Mouse (Mus musculus) gastrocnemius, adult 8-10 months (tissue): Measurements from ENCODE around the gene Akt1s1. TPM values are rescaled to one million over a fixed set of nuclear protein-coding genes. Genes with fewer than 3 reads are reported as not detected.

Experiments used
- DNase-seq, 2 experiments: peaks; one replicate each; pipeline ENCODE4 v3.0.0; 2022; ENCODE audit warnings: low spot score in 2 of 2
- total RNA-seq, 4 experiments: library from RNA; stranded (reverse); gene quantifications; 2 replicates each; pipeline ENCODE4 v1.2.4; 2022

Akt1s1 gene
- 100 to 1,000 TPM; 139 to 158 (median 141) TPM for total RNA-seq

DNA sequence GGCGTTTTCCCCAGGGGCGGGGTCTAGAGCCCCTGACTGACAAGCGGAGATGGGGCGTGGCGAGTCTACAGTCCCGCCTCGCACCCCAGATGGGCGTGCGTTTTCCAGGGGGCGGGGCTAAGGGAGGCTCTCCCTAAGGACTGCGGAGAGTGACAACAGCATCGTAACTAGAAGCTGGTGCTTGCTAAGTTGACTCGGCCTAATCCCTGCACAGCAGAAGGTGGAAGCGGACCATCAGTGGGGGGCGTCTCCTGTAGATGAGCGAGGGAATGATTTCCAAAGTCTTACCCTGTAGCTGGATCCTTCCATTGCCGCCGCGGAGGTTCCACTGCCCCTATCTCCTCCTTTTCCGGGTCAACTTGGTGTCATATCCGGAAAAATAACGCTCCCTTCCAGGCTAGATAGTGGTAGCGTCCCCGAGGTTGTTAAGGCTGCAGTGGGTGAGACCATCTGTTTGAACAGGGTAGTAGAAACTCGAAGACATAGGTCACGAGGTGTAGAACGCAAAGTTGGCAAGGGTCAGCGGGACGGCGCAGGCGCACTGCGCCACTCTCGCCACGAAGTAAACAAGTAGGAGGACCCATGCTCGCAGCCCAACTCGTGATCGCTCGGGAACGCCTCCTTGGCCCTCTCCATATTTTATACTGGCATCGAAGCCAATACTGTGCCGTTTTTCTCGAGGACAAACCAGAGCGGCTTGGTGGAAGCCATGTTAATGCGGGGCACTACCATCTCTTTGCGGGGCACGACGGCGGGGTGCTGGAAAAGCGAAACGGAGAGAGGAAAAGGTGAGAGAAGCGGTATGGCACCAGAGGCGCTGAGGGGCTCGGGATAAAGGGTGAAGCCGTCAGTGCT, at the start of gene Akt1s1, which contains the start of gene Tbc1d17:
TSS of gene Akt1s1 (plus strand) at position 431 of the 855 bp plus-strand sequence.
TSS of gene Tbc1d17 (minus strand) at position 519 of the 855 bp plus-strand sequence.
- DNase-seq: peak; percentile 99 to 100

- no peak for DNase-seq
Measured at GRCm38 (mm10) chr7:44808927-44809326, 39.9 kb upstream of the Akt1s1 start.

- DNase-seq: peak in 1 of 2 experiments; percentile 1
Measured at GRCm38 (mm10) chr7:44809466-44809865, 39.3 kb upstream of the Akt1s1 start.

DNA sequence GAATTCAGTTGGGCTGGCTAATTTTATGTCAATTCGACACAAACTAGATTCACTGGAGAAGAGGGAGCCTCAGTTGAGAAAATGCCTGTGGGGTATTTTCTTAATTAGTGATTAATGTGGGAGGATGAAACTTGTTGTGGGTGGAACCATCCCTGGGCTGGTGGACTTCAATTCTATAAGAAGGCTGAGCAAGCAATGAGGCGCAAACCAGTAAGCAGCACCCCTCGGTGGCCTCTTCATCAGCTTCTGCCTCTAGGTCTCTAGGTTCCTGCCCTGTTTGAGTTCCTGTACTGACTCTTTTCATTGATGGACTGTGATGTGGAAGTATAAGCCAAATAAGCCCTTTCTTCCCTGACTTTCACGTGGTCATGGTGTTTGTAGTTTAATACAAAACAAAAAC, 38.4 kb upstream of the Akt1s1 start:
- peak in 1 of 2 experiments; percentile 2 for DNase-seq

DNA sequence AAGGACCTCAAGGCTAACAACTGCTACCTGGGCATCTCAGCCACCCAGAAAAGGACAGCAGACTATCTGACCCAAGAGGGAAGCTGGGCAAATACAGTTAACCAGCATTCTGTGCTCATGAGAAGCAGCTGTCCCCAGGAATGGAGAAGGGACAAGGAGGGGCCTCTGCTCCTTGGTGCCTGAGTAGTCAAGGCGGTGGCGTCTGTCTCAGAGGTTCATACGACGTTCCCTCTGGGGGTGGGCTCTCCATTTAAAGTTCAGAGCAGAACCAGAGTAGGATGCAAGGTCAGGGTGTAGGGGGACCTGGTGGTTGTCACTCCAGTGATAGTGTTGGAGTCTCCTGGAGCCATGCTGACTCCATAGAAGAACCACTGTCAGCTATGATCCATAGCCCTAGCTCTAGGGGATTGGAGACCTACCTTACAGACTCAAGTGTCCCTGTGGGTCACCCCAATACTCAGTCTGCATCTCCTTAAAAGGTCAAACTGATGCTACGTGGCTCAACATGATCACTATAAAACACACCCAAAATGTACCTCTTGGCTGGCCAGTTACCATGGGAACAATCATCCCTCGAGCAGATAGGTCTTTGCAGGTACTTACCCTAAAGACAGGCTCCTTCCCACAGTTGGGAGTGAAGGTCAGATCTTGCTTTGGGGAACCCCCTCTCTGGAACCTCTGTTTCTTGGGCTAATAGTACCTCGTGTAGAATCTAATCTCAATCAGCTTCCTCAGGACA, 37.8 kb upstream of the Akt1s1 start:
- peak in 1 of 2 experiments; percentile 2 for DNase-seq

GRCm38 (mm10) chr7:44812651-44813325, 36.0 kb upstream of the Akt1s1 start:
- peak in 1 of 2 experiments; percentile 2 for DNase-seq

DNA sequence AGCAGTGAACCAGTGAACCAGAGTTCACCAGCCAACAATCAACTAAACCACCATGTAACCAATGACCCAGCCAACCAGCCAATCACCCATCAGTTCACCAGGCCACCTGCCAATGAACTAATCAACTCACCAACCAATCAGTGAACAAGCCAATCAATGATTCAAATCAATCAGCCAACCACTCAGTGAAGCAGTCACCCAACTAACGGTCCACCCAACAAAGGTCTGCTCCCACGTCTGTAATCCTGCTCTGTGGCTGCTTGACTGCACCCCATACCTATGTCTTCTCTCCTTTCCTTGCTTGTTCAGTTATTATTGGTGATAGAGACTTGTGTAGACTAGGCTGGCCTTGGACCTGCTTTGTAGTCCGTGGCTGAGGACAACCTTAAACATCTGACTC, 34.8 kb upstream of the Akt1s1 start:
- DNase-seq: peak in 1 of 2 experiments; percentile 1

DNA sequence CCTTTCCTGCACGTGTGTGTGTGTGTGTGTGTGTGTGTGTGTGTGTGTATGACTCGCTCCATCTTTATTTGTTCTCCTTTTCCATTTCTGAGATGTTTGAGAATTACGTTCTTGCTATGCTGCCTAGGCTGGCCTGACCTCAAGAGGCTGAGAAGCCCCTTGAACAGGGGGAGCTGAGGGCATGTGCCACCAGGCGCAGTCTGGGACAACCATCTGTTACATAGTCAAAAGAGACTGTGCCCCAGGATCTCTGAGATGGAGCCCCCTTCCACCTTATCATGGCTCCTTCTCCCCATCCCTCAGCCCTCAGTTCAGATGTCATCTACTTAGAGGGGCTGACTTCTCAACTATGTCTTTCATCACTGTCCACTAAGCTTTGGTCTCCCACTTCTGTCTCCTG, 34.4 kb upstream of the Akt1s1 start:
- DNase-seq: peak in 1 of 2 experiments; percentile 2

- DNase-seq: peak in 1 of 2 experiments; percentile 32
Measured at GRCm38 (mm10) chr7:44814952-44815553, 33.7 kb upstream of the Akt1s1 start.

- peak; percentile 98 for DNase-seq
Measured at GRCm38 (mm10) chr7:44815721-44816469, 32.9 kb upstream of the Akt1s1 start, which contains the start of the genes Nup62 and Il4i1. Gene Nup62, plus strand, starts transcription at chr7:44816088. Gene Il4i1, plus strand, starts transcription at chr7:44816387.

DNA sequence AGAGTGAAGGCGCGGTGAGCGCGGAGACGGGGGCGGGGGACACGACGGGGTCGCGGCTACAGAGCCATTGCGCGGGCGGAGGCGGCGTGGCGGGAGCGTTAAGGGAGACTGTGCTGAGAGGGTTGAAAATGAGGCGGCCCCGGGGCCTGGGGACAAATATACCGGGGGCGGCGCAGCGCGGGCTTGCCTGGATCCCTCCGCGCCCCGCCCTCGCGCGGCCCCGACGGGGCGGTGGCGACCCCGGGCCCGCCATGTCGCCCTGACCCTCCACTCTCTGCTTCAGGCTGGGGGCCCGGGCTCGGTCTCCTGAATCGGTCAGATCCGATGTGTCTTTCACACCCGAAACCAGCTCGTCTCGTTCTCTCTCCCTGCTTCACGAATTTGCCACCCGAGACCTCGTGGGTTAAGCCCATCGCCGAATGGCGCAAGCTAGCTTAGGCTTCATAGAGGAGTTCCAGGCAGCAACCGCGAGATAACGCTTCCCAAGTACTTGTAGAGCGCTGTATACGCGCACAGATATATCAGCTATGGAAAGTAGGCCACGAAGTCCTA, 32.2 kb upstream of the Akt1s1 start, which contains the start of gene Atf5:
TSS of gene Atf5 (minus strand) at position 189 of the 552 bp plus-strand sequence.
- DNase-seq: peak in 1 of 2 experiments; percentile 62

DNA sequence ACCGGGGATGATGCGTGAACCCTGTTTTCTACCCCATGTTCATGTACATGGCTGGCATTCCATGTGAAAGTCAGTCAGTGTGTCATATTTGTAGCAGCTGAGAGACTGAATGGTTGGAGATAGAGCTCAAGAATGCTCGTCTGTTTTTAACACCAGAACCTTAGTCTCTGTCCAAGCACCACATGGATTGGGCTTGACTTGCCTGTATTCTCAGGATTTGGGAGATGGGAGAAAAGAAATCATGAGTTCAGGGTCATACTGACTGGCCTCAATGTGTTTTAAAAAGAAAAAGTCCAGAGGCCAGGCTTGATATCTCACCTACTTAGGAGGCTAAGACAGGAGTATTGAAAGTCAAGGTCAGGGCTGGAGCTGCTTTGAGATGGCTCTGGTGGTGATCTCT, 31.4 kb upstream of the Akt1s1 start:
- peak in 1 of 2 experiments; percentile 2 for DNase-seq

- DNase-seq: peak in 1 of 2 experiments; percentile 2
Measured at GRCm38 (mm10) chr7:44818164-44818563, 30.6 kb upstream of the Akt1s1 start.

DNA sequence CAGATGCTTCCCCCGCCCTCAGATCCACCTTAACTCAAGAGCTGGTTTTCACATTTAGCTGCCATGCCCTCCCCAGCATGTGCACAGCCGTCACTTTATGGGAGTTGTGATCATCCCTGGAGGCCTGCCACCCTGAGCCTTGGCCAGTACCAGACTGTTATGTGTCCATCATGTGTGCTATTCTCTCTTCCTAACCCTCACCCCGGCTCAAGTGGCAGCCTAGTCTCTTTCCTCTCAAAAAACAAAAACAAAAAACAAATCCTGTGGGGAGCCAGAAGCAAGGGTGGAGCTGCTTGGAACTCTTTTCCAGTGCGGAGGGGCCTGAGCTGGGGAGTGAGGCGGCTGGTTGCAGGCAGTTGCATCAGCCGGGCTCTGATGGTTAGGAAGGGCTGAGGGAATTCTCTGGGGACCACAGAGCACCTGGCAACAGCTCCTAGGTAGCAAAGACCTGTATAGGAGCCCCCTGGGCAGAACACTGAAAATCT, 30.0 kb upstream of the Akt1s1 start:
- DNase-seq: peak; percentile 65 to 67

- DNase-seq: peak in 1 of 2 experiments; percentile 0
Measured at GRCm38 (mm10) chr7:44819391-44819790, 29.4 kb upstream of the Akt1s1 start.

- peak in 1 of 2 experiments; percentile 8 for DNase-seq
Measured at GRCm38 (mm10) chr7:44819863-44820262, 28.9 kb upstream of the Akt1s1 start.

DNA sequence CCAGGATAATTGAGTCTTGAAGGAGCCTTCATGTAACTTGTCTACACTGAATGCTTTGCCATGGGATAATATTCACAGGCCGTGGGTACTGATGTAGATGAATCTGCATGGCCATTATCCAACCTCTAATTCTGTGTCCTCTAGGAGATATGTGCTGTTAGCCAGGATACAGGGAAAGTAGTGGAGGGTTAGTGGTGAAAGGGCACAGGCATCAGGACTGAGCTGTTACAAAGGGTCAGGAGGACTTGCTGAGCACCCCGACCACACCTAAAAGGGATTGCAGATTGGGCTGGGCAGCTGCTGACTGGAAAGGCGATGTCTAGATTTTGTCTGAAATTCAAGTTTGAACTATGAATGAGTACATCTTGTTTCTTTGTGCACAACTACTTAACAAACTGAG, 28.3 kb upstream of the Akt1s1 start:
- DNase-seq: peak in 1 of 2 experiments; percentile 1

DNA sequence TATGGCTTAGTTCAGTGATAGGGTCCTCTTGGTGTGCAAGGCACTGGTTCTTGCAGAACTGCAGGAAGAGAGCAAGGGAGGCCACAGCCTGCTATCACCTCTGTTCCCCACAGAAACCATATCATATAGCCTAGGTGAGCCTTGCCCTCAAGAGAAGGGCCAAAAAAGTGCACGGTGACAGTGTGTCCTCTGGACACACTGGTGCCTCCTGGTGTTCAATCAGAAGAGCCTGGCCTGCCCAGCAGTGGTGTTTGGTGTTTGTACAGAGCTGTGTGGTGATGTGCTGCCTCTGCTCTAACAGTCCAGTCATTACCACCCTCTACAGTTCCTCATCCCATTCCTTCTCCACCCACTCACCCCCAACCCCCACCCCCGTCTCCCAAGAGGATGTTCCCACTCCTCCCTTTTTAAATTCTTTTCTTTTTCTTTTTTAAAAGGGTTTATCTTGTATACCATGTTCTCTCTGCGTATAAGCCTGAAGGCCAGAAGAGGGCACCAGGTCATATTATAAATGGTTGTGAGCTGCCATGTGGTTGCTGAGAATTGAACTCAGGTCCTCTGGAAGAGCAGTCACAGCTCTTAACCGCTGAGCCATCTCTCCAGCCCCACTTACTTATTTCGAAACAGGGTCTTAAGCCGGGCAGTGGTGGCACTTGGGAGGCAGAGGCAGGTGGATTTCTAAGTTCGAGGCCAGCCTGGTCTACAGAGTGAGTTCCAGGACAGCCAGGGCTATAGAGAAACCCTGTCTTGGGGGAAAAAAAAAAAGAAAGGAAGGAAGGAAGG, 26.9 kb upstream of the Akt1s1 start:
- DNase-seq: peak in 1 of 2 experiments; percentile 2

- peak in 1 of 2 experiments; percentile 1 for DNase-seq
Measured at GRCm38 (mm10) chr7:44823409-44823808, 25.4 kb upstream of the Akt1s1 start.
